Mouse (Mus musculus) liver, embryonic 14 days (tissue): ENCODE data around the gene Synm. TPM values are rescaled to one million over a fixed set of nuclear protein-coding genes. Genes with fewer than 3 reads are reported as not detected.

Experiments
- polyA plus RNA-seq: library from polyadenylated mRNA; depleted of rRNA; stranded (reverse); fragments of >200 nt; gene quantifications from 2 replicates; pipeline ENCODE4 v1.2.3, GENCODE M21; 2012; rRNA removed

Synm gene
- 0.02 and 0.05 TPM in 2 replicates for polyA plus RNA-seq

DNA sequence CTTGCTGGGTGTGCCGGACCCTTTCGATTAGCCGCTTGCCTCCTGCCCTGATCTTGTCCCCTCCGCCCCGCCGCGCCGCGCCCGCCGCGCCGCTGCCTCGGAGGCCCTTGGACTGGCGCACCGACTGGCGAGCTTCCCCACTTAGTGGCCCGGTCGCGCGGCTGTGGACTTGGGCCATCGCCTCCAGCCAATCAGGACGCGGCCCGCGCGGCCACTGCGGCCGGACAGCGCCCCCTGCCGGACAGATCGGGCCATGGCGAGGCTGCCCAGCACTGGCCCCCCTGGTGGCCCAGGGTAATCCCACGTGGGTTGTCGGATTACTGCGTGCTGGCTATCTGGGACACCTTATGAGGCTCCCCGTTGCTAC is at the start of gene Synm:
Synm (minus strand) TSS at position 114 of the 367 bp plus-strand sequence.

Other genes with a start within 250 kb of the Synm start
- 4.5 and 5.7 TPM in 2 replicates for gene Lrrc28, start 114.5 kb downstream of the Synm start, polyA plus RNA-seq
- gene Ttc23, start 112.3 kb downstream of the Synm start, polyA plus RNA-seq: 2.9 and 3.3 TPM in 2 replicates
- gene Igf1r, start 193.1 kb upstream of the Synm start, polyA plus RNA-seq: 2.6 and 2.7 TPM in 2 replicates